Mouse (Mus musculus): Measurements from ENCODE around the gene Gid8. TPM values are rescaled to one million over a fixed set of nuclear protein-coding genes. Genes with fewer than 3 reads are reported as not detected.

Gene Gid8
- total and polyA plus RNA-seq, 3 experiments = 15.6 to 44.1 (median 32.1) TPM

GRCm38 (mm10) chr2:180731036-180731435 is 21.1 kb downstream of the Gid8 start:
- dilution Hi-C loops (cut with MboI; ENCODE audit: extremely low pct_ligation_motif_present, extremely low pct_unique_long_range_greater_than_20kb, low sequenced_read_pairs) (no loop called here), in situ Hi-C loops (cut with MboI; ENCODE audit: low pct_ligation_motif_present, low pct_unique_long_range_greater_than_20kb, low sequenced_read_pairs) (no loop called here)
- Histone ChIP-seq H3K4me3 (replicated peaks in 1 of 3; ENCODE audit: low read depth in 2 of 3, low read length in 2 of 3, poor library complexity in 1 of 3) (no peak overlapping the region), H3K9ac (ENCODE audit: insufficient read depth, low read depth) (no peak overlapping the region), H3K27me3 (replicated peaks) (no peaks in the 10 kb centered on the region), H3K36me3 (replicated peaks in 1 of 2; ENCODE audit: control insufficient read depth in 1 of 2, insufficient read depth in 1 of 2, low read length in 1 of 2) (peaks cover 30 to 69% of the 10 kb centered on the region in 2 experiments), H3K79me2 (replicated peaks; ENCODE audit: control insufficient read depth, extremely low read depth, insufficient read depth, poor library complexity, severe bottlenecking) (peaks cover 4% of the 10 kb centered on the region), H3K9me3 (replicated peaks; ENCODE audit: low read length) (no peaks in the 10 kb centered on the region), H3K27ac (ENCODE audit: insufficient read depth, low read depth) (no peak overlapping the region), H3K4me2 (ENCODE audit: insufficient read depth, low read depth, poor library complexity, severe bottlenecking) (no peak overlapping the region), H3K4me1 (ENCODE audit: control insufficient read depth in 1 of 2, insufficient read depth in 2 of 2) (peaks cover 3 to 21% of the 10 kb centered on the region in 2 experiments; a peak in 3 of 4 replicates)
- TF ChIP-seq ZMIZ1 (IDR thresholded peaks at IDR 0.05; ENCODE audit: low read depth, low read length) (no peak), JUND (conservative IDR thresholded peaks at IDR 0.05; ENCODE audit: low read depth, low read length) (no peak)
- no peak for DNase-seq (ENCODE audit: extremely low read depth)

- no peaks in the 10 kb centered on the region for H3K9me3 ChIP-seq (replicated peaks; ENCODE audit: low read length)
- in situ Hi-C loops (cut with MboI; ENCODE audit: low pct_ligation_motif_present, low pct_unique_long_range_greater_than_20kb, low sequenced_read_pairs) (no loop called here), dilution Hi-C loops (cut with MboI; ENCODE audit: extremely low pct_ligation_motif_present, extremely low pct_unique_long_range_greater_than_20kb, low sequenced_read_pairs) (no loop called here)
- H3K27ac ChIP-seq (ENCODE audit: insufficient read depth, low read depth) = no peak overlapping the region
- H3K4me3 ChIP-seq (replicated peaks in 1 of 3; ENCODE audit: low read depth in 2 of 3, low read length in 2 of 3, poor library complexity in 1 of 3) = no peak overlapping the region
- no peak overlapping the region for H3K9ac ChIP-seq (ENCODE audit: insufficient read depth, low read depth)
- no peak overlapping the region for H3K4me2 ChIP-seq (ENCODE audit: insufficient read depth, low read depth, poor library complexity, severe bottlenecking)
- TF ChIP-seq UBTF (IDR thresholded peaks at IDR 0.05; ENCODE audit: low read depth, low read length) (no peak), HCFC1 (IDR thresholded peaks at IDR 0.05; ENCODE audit: low read depth, low read length) (no peak), MAX (IDR thresholded peaks at IDR 0.05; ENCODE audit: low read length) (no peak), IRF4 (IDR thresholded peaks at IDR 0.05; ENCODE audit: low read depth, low read length) (no peak), USF2 (conservative IDR thresholded peaks at IDR 0.05; ENCODE audit: low read depth, low read length) (no peak), ETS1 (conservative IDR thresholded peaks at IDR 0.05; ENCODE audit: low read depth, low read length) (no peak), USF1 (IDR thresholded peaks at IDR 0.05; ENCODE audit: low read depth, low read length) (no peak)
- peaks cover 39 to 78% of the 10 kb centered on the region in 2 experiments for H3K36me3 ChIP-seq (replicated peaks in 1 of 2; ENCODE audit: control insufficient read depth in 1 of 2, insufficient read depth in 1 of 2, low read length in 1 of 2)
- H3K27me3 ChIP-seq (replicated peaks) = no peaks in the 10 kb centered on the region
- H3K4me1 ChIP-seq (ENCODE audit: control insufficient read depth in 1 of 2, insufficient read depth in 2 of 2) = peaks cover 2 to 20% of the 10 kb centered on the region in 2 experiments; a peak in 3 of 4 replicates
- DNase-seq (ENCODE audit: extremely low read depth) = no peak
- H3K79me2 ChIP-seq (replicated peaks; ENCODE audit: control insufficient read depth, extremely low read depth, insufficient read depth, poor library complexity, severe bottlenecking) = no peaks in the 10 kb centered on the region
Measured at GRCm38 (mm10) chr2:180731984-180732383, 22.1 kb downstream of the Gid8 start.

- dilution Hi-C loops (cut with MboI; ENCODE audit: extremely low pct_ligation_motif_present, extremely low pct_unique_long_range_greater_than_20kb, low sequenced_read_pairs) = no loop called here
Measured at GRCm38 (mm10) chr2:180735232-180735631, 25.3 kb downstream of the Gid8 start.

More at GRCm38 (mm10) chr2:180735232-180735631, 25.3 kb downstream of the Gid8 start:
- no peak overlapping the region for H3K4me2 ChIP-seq (ENCODE audit: insufficient read depth, low read depth, poor library complexity, severe bottlenecking)
- in situ Hi-C loops (cut with MboI; ENCODE audit: low pct_ligation_motif_present, low pct_unique_long_range_greater_than_20kb, low sequenced_read_pairs) = no loop called here
- no peaks in the 10 kb centered on the region for H3K4me1 ChIP-seq (ENCODE audit: control insufficient read depth in 1 of 2, insufficient read depth in 2 of 2)
- H3K36me3 ChIP-seq (replicated peaks in 1 of 2; ENCODE audit: control insufficient read depth in 1 of 2, insufficient read depth in 1 of 2, low read length in 1 of 2) = peaks cover 47 to 90% of the 10 kb centered on the region in 2 experiments
- no peak overlapping the region for H3K4me3 ChIP-seq (replicated peaks in 1 of 3; ENCODE audit: low read depth in 2 of 3, low read length in 2 of 3, poor library complexity in 1 of 3)
- no peaks in the 10 kb centered on the region for H3K27me3 ChIP-seq (replicated peaks)
- H3K9ac ChIP-seq (ENCODE audit: insufficient read depth, low read depth) = no peak overlapping the region
- no peaks in the 10 kb centered on the region for H3K9me3 ChIP-seq (replicated peaks; ENCODE audit: low read length)
- no peak for DNase-seq (ENCODE audit: extremely low read depth)
- H3K79me2 ChIP-seq (replicated peaks; ENCODE audit: control insufficient read depth, extremely low read depth, insufficient read depth, poor library complexity, severe bottlenecking) = no peaks in the 10 kb centered on the region
- TF ChIP-seq SIN3A (IDR thresholded peaks at IDR 0.05; ENCODE audit: low read length) = no peak
- no peak for TF ChIP-seq IRF4 (IDR thresholded peaks at IDR 0.05; ENCODE audit: low read depth, low read length)
- no peak for TF ChIP-seq USF2 (conservative IDR thresholded peaks at IDR 0.05; ENCODE audit: low read depth, low read length)
- TF ChIP-seq ZC3H11A (IDR thresholded peaks at IDR 0.05; ENCODE audit: low read depth, low read length) = no peak
- no peak for TF ChIP-seq MAFK (IDR thresholded peaks at IDR 0.05; ENCODE audit: insufficient replicate concordance, low read length)
- no peak for TF ChIP-seq POLR2AphosphoS2 (IDR thresholded peaks at IDR 0.05; ENCODE audit: low read depth, low read length)
- no peak for TF ChIP-seq SMC3 (IDR thresholded peaks at IDR 0.05; ENCODE audit: low read depth, low read length)
- TF ChIP-seq BHLHE40 (IDR thresholded peaks at IDR 0.05; ENCODE audit: low read depth, low read length) = no peak
- TF ChIP-seq USF1 (IDR thresholded peaks at IDR 0.05; ENCODE audit: low read depth, low read length) = no peak
- TF ChIP-seq UBTF (IDR thresholded peaks at IDR 0.05; ENCODE audit: low read depth, low read length) = no peak
- no peak for TF ChIP-seq JUN (IDR thresholded peaks at IDR 0.05; ENCODE audit: insufficient read depth, low read depth, low read length)
- no peak for TF ChIP-seq KAT2A (IDR thresholded peaks at IDR 0.05; ENCODE audit: insufficient replicate concordance, low read length)
- no peak for TF ChIP-seq PAX5 (IDR thresholded peaks at IDR 0.05; ENCODE audit: low read length)
- no peak overlapping the region for H3K27ac ChIP-seq (ENCODE audit: insufficient read depth, low read depth)

Data from CH12.LX (cell line).